Mouse (Mus musculus) ES-E14 (cell line): ENCODE results near the gene Slc6a19.

Experiments used
- CHD2 ChIP-seq: IDR thresholded peaks from 2 replicates; pipeline ENCODE4 v1.6.1; 2014; ENCODE audit warnings: mild to moderate bottlenecking, low read depth, low read length, inconsistent platforms
- HCFC1 ChIP-seq: IDR thresholded peaks from 2 replicates; pipeline ENCODE4 v1.6.1; 2012; ENCODE audit warnings: low read length, inconsistent platforms, borderline replicate concordance; ENCODE audit not compliant: insufficient read depth

DNA sequence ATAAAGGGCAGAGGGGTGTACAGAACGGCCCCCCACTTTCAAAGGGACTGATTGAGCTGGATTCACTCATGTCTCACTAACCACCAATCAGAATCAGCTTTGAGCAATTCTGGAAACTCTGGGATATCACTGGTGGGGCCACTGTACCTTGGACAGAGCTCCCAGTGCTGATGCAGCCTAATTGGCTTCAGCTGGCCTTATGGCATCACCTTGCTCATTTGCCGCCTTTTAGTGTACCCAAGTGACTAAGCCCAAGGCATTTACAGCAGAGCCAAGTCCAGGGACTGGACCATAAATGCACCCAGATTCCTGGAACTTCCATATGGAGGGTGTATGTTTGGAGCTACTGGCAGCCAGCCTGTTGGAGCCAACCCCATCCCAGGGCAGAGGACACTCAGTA is 45.7 kb downstream of the Slc6a19 start:
- TF ChIP-seq HCFC1 (no peak), CHD2 (no peak)
